Mouse (Mus musculus) heart, adult 9 months (tissue): ENCODE measurements around the gene Prr36.

Experiments used
- DNase-seq, 2 experiments: peaks; one replicate each; pipeline ENCODE4 v3.0.0; 2022; ENCODE audit warnings: low spot score in 2 of 2

The Prr36 gene

GRCm38 (mm10) chr8:4239193-4239890, 22.1 kb upstream of the Prr36 start:
- peak in 1 of 2 experiments; percentile 25 for DNase-seq

- peak; percentile 100 for DNase-seq
Measured at GRCm38 (mm10) chr8:4238434-4239192, 21.4 kb upstream of the Prr36 start, which contains the start of the genes Map2k7 and Gm49320. Gene Map2k7 (plus strand): TSS chr8:4238740. Gene Gm49320 (plus strand): TSS chr8:4238865.

- peak in 1 of 2 experiments; percentile 35 for DNase-seq
Measured at GRCm38 (mm10) chr8:4237814-4238433, 20.7 kb upstream of the Prr36 start.

- no peak for DNase-seq
Measured at GRCm38 (mm10) chr8:4230612-4231351, 13.5 kb upstream of the Prr36 start.

- DNase-seq: no peak
Measured at GRCm38 (mm10) chr8:4229784-4230183, 12.5 kb upstream of the Prr36 start.

- no peak for DNase-seq
Measured at GRCm38 (mm10) chr8:4227919-4228318, 10.7 kb upstream of the Prr36 start.

GRCm38 (mm10) chr8:4226739-4227347, 9.6 kb upstream of the Prr36 start, which contains the start of gene Lrrc8e:
Gene Lrrc8e (plus strand): TSS chr8:4226827.
- DNase-seq: no peak

- DNase-seq: no peak
Measured at GRCm38 (mm10) chr8:4226323-4226722, 9.1 kb upstream of the Prr36 start.

- no peak for DNase-seq
Measured at GRCm38 (mm10) chr8:4222059-4222458, 4.8 kb upstream of the Prr36 start.

- no peak for DNase-seq
Measured at GRCm38 (mm10) chr8:4219617-4220016, 2.4 kb upstream of the Prr36 start.

GRCm38 (mm10) chr8:4216296-4216695, 963 bp downstream of the Prr36 start:
- no peak for DNase-seq

- DNase-seq: peak; percentile 39
Measured at GRCm38 (mm10) chr8:4214006-4214980, 3.0 kb downstream of the Prr36 start.

- peak; percentile 18 to 41 for DNase-seq
Measured at GRCm38 (mm10) chr8:4213210-4214005, 3.9 kb downstream of the Prr36 start.

GRCm38 (mm10) chr8:4212809-4213209, 4.5 kb downstream of the Prr36 start:
- DNase-seq: no peak

GRCm38 (mm10) chr8:4211097-4211496, 6.2 kb downstream of the Prr36 start:
- no peak for DNase-seq

GRCm38 (mm10) chr8:4207016-4207350, 10.3 kb downstream of the Prr36 start:
- no peak for DNase-seq

- no peak for DNase-seq
Measured at GRCm38 (mm10) chr8:4206182-4207015, 10.9 kb downstream of the Prr36 start.
